Mouse (Mus musculus) midbrain, embryonic 13.5 days (tissue): ENCODE results near the gene 1700125H20Rik. TPM values are rescaled to one million over a fixed set of nuclear protein-coding genes. Genes with fewer than 3 reads are reported as not detected.
A peak's percentile ranks its signal among the peaks of the same experiment; 100 is the strongest.

Experiments used
- ATAC-seq: fragments of 200-750 bp; cut with Nextera tagmentation; 2 replicates; pipeline ENCODE4 v1.8.0; 2017; ENCODE audit warnings: mild to moderate bottlenecking, moderate TSS enrichment, moderate library complexity
- H3K27ac ChIP-seq: fragments of 300-500 bp; sonication (generic); 2 replicates; pipeline ENCODE4 v1.5.1; 2015; ENCODE audit warnings: inconsistent platforms, mild to moderate bottlenecking, moderate library complexity
- H3K27me3 ChIP-seq: fragments of 300-500 bp; sonication (generic); 2 replicates; pipeline ENCODE4 v1.6.1; 2015; ENCODE audit warnings: mild to moderate bottlenecking, inconsistent platforms
- H3K36me3 ChIP-seq: fragments of 300-500 bp; sonication (generic); 2 replicates; pipeline ENCODE4 v1.6.1; 2015; ENCODE audit warnings: mild to moderate bottlenecking, inconsistent platforms
- H3K4me1 ChIP-seq: fragments of 300-500 bp; sonication (generic); replicated peaks from 2 replicates; pipeline ENCODE4 v1.6.1; 2015; ENCODE audit warnings: inconsistent platforms
- H3K4me2 ChIP-seq: fragments of 300-500 bp; sonication (generic); replicated peaks from 2 replicates; pipeline ENCODE4 v1.6.1; 2015; ENCODE audit warnings: moderate library complexity, mild to moderate bottlenecking, inconsistent platforms
- H3K4me3 ChIP-seq: fragments of 300-500 bp; sonication (generic); replicated peaks from 2 replicates; pipeline ENCODE4 v1.5.1; 2015; ENCODE audit warnings: mild to moderate bottlenecking, inconsistent platforms
- H3K9ac ChIP-seq: fragments of 300-500 bp; sonication (generic); replicated peaks from 2 replicates; pipeline ENCODE4 v1.6.1; 2015; ENCODE audit warnings: mild to moderate bottlenecking, inconsistent platforms
- H3K9me3 ChIP-seq: fragments of 300-500 bp; sonication (generic); 2 replicates; pipeline ENCODE4 v1.6.1; 2016; ENCODE audit warnings: mild to moderate bottlenecking, inconsistent platforms
- whole genome bisulfite sequencing: fragments of 180-500 bp; shearing (Covaris S2); methylation state at CpG from one replicate; pipeline ENCODE4 v1.1.7; 2015; 5-methylcytosine and 5-hydroxymethylcytosine counted together
- polyA plus RNA-seq: library from polyadenylated mRNA; unstranded; fragments of >200 nt; fragmentation: Nextera tagmentation; extraction: Ambion mirVana; gene quantifications from 2 replicates; pipeline ENCODE4 v1.2.1, GENCODE M21; 2015

Gene 1700125H20Rik
- polyA plus RNA-seq: 0.48 and 0.52 TPM in 2 replicates

DNA sequence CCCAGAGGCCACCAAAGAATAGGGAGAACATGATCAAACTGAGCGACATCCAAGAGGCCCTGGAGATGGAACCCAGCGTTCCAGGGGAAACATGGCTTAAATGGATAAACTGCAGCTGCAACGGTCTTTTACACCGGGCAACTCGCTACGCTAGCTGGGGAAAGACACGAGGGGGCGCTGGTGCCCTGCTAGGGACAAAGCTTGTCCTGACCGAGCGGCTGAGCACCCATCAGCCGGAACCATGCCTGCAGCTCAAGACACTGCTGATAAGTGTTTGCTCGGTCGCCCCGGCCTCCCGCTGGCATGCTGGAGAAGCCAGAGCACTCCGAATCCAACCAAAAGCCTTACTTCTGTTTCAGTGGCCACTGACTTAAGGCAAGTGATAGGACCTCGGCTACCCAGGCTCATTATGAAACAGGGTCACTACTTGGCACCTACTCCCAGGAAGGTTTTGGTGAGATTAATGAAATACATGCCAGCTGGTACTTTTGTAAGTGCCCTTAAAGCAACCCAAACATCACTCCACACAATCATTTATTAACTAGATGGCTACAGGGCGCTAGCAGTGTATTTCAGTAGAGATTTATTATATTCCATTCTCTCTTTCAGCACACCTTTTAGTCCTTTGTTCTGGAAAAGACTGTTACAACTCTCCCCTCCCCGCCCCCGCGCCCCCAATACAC lies at the start of gene 1700125H20Rik:
Gene 1700125H20Rik (plus strand): TSS at position 347 of the 683 bp plus-strand sequence.
- Histone ChIP-seq H3K4me3 (peak within 1 kb of the TSS; percentile 27), H3K9ac (peak within 1 kb of the TSS; percentile 53), H3K4me2 (peak within 1 kb of the TSS; percentile 55), H3K27ac (no peak within 1 kb of the TSS), H3K36me3 (no peaks in the 10 kb centered on the region), H3K9me3 (no peaks in the 10 kb centered on the region), H3K4me1 (peaks cover 12% of the 10 kb centered on the region), H3K27me3 (no peaks in the 10 kb centered on the region)
- WGBS: 12% methylated on average over 21 of the region's 21 CpGs
- ATAC-seq: peak; percentile 94

DNA sequence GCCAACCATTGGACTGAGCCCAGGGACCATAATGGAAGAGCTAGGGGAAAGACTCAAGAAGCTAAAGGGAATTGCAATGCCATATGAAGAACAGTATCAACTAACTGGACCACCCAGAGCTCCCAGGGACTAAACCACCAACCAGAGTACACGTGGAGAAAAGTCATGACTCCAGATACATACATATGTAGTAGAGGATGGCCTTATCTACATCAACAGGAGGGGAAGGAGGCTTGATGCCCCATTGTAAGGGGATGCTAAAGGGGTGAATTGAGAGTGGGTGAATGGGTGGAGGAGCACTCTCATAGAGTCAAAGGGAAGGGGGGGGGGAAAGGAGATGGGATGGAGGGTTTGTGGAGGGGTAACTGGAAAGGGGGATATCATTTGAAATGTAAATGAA lies 48.1 kb upstream of the 1700125H20Rik start:
- Histone ChIP-seq H3K4me1 (no peaks in the 10 kb centered on the region), H3K9ac (no peak overlapping the region)
- WGBS: 91% methylated on average over 1 of the region's 1 CpGs

GRCm38 (mm10) chr11:85123267-85123992 lies 46.8 kb upstream of the 1700125H20Rik start:
- Histone ChIP-seq H3K27me3 (no peaks in the 10 kb centered on the region), H3K4me3 (no peak overlapping the region), H3K4me2 (no peak overlapping the region), H3K4me1 (no peaks in the 10 kb centered on the region), H3K36me3 (no peaks in the 10 kb centered on the region), H3K9me3 (no peaks in the 10 kb centered on the region), H3K9ac (no peak overlapping the region), H3K27ac (no peak overlapping the region)
- ATAC-seq: no peak
- WGBS: 89% methylated on average over 3 of the region's 3 CpGs

More for the DNA sequence above, 48.1 kb upstream of the 1700125H20Rik start:
- Histone ChIP-seq H3K4me2 (no peak overlapping the region), H3K27ac (no peak overlapping the region), H3K4me3 (no peak overlapping the region), H3K27me3 (no peaks in the 10 kb centered on the region), H3K36me3 (no peaks in the 10 kb centered on the region), H3K9me3 (no peaks in the 10 kb centered on the region)
- no peak for ATAC-seq

GRCm38 (mm10) chr11:85126257-85127102 lies 43.7 kb upstream of the 1700125H20Rik start:
- Histone ChIP-seq H3K27me3 (no peaks in the 10 kb centered on the region), H3K4me1 (no peaks in the 10 kb centered on the region), H3K9me3 (no peaks in the 10 kb centered on the region), H3K36me3 (no peaks in the 10 kb centered on the region), H3K27ac (no peak overlapping the region), H3K9ac (no peak overlapping the region), H3K4me3 (no peak overlapping the region), H3K4me2 (no peak overlapping the region)
- no peak for ATAC-seq
- WGBS: 84% methylated on average over 2 of the region's 2 CpGs

- Histone ChIP-seq H3K9ac (no peak overlapping the region), H3K27me3 (no peaks in the 10 kb centered on the region), H3K9me3 (no peaks in the 10 kb centered on the region), H3K36me3 (no peaks in the 10 kb centered on the region), H3K4me3 (no peak overlapping the region), H3K4me2 (no peak overlapping the region), H3K27ac (no peak overlapping the region), H3K4me1 (no peaks in the 10 kb centered on the region)
- no peak for ATAC-seq
- 100% methylated on average over 1 of the region's 1 CpGs for WGBS
Measured at GRCm38 (mm10) chr11:85128883-85129282, 41.3 kb upstream of the 1700125H20Rik start.

- ATAC-seq: no peak
- Histone ChIP-seq H3K9ac (no peak overlapping the region), H3K4me3 (no peak overlapping the region), H3K4me2 (no peak overlapping the region), H3K4me1 (no peaks in the 10 kb centered on the region), H3K9me3 (no peaks in the 10 kb centered on the region), H3K27me3 (no peaks in the 10 kb centered on the region), H3K36me3 (no peaks in the 10 kb centered on the region), H3K27ac (no peak overlapping the region)
- 83% methylated on average over 2 of the region's 2 CpGs for WGBS
Measured at GRCm38 (mm10) chr11:85131542-85131941, 38.7 kb upstream of the 1700125H20Rik start.

- H3K36me3 ChIP-seq: no peaks in the 10 kb centered on the region
- peak overlapping the region; percentile 94 for H3K9ac ChIP-seq
- H3K4me2 ChIP-seq: peak overlapping the region; percentile 78
- H3K4me1 ChIP-seq: peaks cover 29% of the 10 kb centered on the region
- peak overlapping the region; percentile 87 for H3K4me3 ChIP-seq
- ATAC-seq: no peak
- 1% methylated on average over 17 of the region's 17 CpGs for WGBS
- peak overlapping the region; percentile 92 for H3K27ac ChIP-seq
- H3K9me3 ChIP-seq: no peaks in the 10 kb centered on the region
- no peaks in the 10 kb centered on the region for H3K27me3 ChIP-seq
Measured at GRCm38 (mm10) chr11:85138776-85139474, 31.3 kb upstream of the 1700125H20Rik start.

- Histone ChIP-seq H3K36me3 (no peaks in the 10 kb centered on the region), H3K4me1 (peaks cover 29% of the 10 kb centered on the region), H3K9ac (peak within 1 kb of the TSS; percentile 94), H3K27me3 (no peaks in the 10 kb centered on the region), H3K4me2 (peak within 1 kb of the TSS; percentile 78), H3K27ac (peak within 1 kb of the TSS; percentile 92), H3K9me3 (no peaks in the 10 kb centered on the region), H3K4me3 (peak within 1 kb of the TSS; percentile 87)
- peak; percentile 98 for ATAC-seq
- WGBS: under 1% methylated on average over 91 of the region's 94 CpGs
Measured at GRCm38 (mm10) chr11:85139581-85140540, 30.3 kb upstream of the 1700125H20Rik start, which contains the start of gene Usp32. TSS of gene Usp32 (minus strand) at chr11:85140161.

- Histone ChIP-seq H3K4me3 (no peak overlapping the region), H3K4me1 (no peaks in the 10 kb centered on the region), H3K27me3 (no peaks in the 10 kb centered on the region), H3K36me3 (no peaks in the 10 kb centered on the region), H3K9ac (no peak overlapping the region), H3K4me2 (no peak overlapping the region), H3K9me3 (no peaks in the 10 kb centered on the region), H3K27ac (no peak overlapping the region)
- ATAC-seq: no peak
- WGBS: 81% methylated on average over 2 of the region's 2 CpGs
Measured at GRCm38 (mm10) chr11:85152256-85152930, 17.8 kb upstream of the 1700125H20Rik start.

- H3K9me3 ChIP-seq: no peaks in the 10 kb centered on the region
- no peak overlapping the region for H3K4me2 ChIP-seq
- WGBS: 65% methylated on average over 2 of the region's 2 CpGs
- H3K36me3 ChIP-seq: no peaks in the 10 kb centered on the region
- no peaks in the 10 kb centered on the region for H3K4me1 ChIP-seq
- H3K27ac ChIP-seq: no peak overlapping the region
- H3K27me3 ChIP-seq: no peaks in the 10 kb centered on the region
- no peak for ATAC-seq
- H3K9ac ChIP-seq: no peak overlapping the region
- H3K4me3 ChIP-seq: no peak overlapping the region
Measured at GRCm38 (mm10) chr11:85157301-85157700, 12.9 kb upstream of the 1700125H20Rik start.
